Mouse (Mus musculus): ENCODE data around the gene Chd4.
A peak's percentile ranks its signal among the peaks of the same experiment; 100 is the strongest.

Gene Chd4

GRCm38 (mm10) chr6:125090341-125091085 is 5.3 kb upstream of the Chd4 start:
- peak in 1 of 2 experiments; percentile 45 for DNase-seq (ENCODE audit: inconsistent age in 2 of 2, low spot score in 1 of 2)

DNA sequence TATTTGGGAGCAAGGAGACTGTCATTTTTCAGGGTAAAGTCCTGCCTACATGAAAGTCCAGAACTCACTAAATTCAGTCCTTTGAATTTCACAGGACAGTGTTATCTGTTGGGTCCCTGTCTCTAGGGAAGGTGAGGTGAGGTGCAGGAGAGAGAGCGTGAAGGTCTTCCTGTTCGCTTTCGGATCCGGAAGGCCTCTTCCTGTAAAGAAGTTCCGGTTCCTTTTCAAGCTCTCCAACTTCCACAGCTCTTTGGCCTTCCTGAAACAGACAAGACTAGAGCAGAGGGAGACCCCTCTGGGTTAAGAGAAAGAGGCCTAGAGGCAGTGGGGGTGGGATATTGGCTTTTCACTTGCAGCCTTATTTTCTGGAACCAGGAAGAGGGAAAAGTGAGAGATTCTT is 3.4 kb upstream of the Chd4 start:
- no peak for DNase-seq (ENCODE audit: inconsistent age in 2 of 2, low spot score in 1 of 2)

DNA sequence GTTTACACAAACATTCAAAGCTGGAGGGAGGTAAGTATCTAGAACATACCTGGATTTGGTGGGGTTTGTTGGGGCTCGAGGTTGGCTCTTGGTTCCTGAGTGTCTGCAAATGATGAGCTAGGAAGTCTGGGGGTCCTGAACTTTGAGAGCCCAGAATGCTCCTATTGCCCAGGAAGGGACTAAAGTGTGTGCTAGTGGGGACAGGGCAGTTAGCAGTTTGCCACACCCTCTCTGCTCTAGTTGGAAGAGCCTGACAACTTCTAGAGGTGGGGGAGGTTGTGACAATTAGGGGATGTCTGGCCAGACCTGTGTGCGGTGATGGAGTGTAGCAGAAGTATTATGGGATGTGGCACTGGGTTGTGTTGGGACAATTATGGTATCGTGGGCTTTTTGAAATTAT is 938 bp upstream of the Chd4 start:
- DNase-seq (ENCODE audit: inconsistent age in 2 of 2, low spot score in 1 of 2) = peak in 1 of 2 experiments; percentile 60

DNA sequence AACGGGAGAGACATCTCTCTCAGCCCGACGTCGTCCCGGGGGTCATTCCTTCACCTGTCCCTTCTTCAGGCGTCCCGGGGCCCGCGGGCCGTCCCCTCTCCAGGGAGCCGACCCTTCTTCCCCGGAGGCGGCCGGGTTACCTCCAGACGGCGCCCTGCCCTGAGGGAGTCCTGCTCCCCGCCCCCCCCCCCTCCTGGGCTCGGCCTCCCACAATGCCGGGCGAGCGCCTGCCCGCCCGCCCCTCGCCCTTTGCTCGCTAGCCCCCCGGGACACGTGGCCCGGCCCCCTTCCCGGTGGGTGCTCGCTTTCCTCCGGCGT is 457 bp downstream of the Chd4 start:
- no peak for DNase-seq (ENCODE audit: inconsistent age in 2 of 2, low spot score in 1 of 2)

GRCm38 (mm10) chr6:125096597-125097345 is 990 bp downstream of the Chd4 start:
- DNase-seq (ENCODE audit: inconsistent age in 2 of 2, low spot score in 1 of 2) = peak; percentile 83 to 90

- no peak for DNase-seq (ENCODE audit: inconsistent age in 2 of 2, low spot score in 1 of 2)
Measured at GRCm38 (mm10) chr6:125097346-125097689, 1.5 kb downstream of the Chd4 start.

DNA sequence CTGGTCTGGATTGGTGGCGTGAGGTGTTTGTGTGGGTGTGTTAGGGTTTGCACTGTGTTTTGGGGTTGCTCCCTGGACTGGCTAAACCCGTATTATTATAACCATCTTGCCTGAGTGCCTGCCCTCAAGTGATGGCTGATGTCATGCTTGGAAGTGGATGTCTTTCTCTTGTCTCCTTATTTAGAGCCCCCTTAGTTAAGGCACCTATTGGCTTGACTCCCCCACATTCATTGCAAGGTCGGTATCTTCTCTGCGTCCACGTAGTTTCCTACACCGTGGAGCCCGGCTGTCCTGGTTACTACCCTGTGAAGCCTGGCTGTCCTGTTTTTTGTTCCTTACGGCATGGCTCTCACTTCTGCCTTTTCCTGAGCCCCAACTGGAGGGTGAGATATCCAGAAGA is 2.2 kb downstream of the Chd4 start:
- peak in 1 of 2 experiments; percentile 58 for DNase-seq (ENCODE audit: inconsistent age in 2 of 2, low spot score in 1 of 2)

- DNase-seq (ENCODE audit: inconsistent age in 2 of 2, low spot score in 1 of 2) = peak in 1 of 2 experiments; percentile 59
Measured at GRCm38 (mm10) chr6:125098513-125098912, 2.7 kb downstream of the Chd4 start.

- peak in 1 of 2 experiments; percentile 66 for DNase-seq (ENCODE audit: inconsistent age in 2 of 2, low spot score in 1 of 2)
Measured at GRCm38 (mm10) chr6:125099421-125099971, 3.7 kb downstream of the Chd4 start.

- DNase-seq (ENCODE audit: inconsistent age in 2 of 2, low spot score in 1 of 2) = no peak
Measured at GRCm38 (mm10) chr6:125101444-125101843, 5.7 kb downstream of the Chd4 start.

DNA sequence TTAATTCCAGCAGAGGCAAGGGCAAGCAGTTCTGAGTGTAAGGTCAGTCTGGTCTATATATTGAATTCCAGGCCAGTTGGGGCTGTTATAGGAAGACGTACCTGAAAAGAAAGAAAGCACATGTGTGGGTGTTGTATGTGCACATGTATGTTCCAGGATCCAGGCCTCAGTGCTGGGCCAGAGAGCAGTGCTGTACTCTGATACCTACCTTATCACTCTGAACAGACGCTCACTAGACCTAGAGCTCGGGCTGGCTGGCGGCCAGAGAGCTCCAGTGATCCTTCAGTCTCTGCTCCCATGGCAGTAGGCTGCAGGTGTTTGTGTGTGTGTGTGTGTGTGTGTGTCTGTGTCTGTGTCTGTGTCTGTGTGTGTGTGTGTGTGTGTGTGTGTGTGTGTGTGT is 8.4 kb downstream of the Chd4 start:
- DNase-seq (ENCODE audit: inconsistent age in 2 of 2, low spot score in 1 of 2) = no peak

DNA sequence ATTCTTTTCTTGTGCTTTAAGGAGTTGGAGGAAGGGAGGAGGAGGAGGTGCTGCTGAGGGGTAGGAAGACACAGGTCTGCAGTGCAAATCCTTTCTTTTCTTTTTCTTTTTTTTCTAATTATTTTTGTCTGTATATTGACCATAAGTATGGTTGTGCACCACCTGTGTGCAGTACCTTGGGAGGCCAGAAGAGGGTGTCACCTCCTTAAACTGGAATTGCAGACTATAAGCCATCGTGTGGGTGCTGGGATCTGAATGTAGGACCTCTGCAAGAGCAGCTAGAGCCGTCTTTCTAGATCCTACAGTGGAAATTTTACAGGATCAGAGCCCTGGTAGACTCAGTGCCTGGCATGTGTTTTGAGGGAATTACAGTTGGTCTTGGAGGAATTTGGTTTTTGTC is 11.9 kb downstream of the Chd4 start:
- no peak for DNase-seq (ENCODE audit: inconsistent age in 2 of 2, low spot score in 1 of 2)

DNA sequence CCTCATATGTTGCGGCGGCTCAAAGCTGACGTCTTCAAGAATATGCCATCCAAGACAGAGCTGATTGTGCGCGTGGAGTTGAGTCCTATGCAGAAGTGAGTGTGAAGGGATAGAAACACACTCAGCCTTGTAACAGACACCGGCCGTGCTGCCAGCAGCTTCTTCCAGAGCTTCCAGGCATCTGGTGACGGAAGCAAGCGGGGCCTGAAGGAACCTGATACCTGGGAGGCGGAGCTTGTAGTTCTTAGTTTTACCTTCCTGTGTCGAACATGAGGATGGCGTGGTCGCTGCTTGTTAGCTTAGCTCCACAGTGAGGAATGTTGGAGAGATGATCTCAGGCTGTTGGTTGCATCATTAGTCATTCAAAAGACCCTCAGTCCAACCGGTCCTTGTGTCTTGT is 13.6 kb downstream of the Chd4 start:
- no peak for DNase-seq (ENCODE audit: inconsistent age in 2 of 2, low spot score in 1 of 2)

- DNase-seq (ENCODE audit: inconsistent age in 2 of 2, low spot score in 1 of 2) = peak in 1 of 2 experiments; percentile 73
Measured at GRCm38 (mm10) chr6:125110927-125111326, 15.1 kb downstream of the Chd4 start.

DNA sequence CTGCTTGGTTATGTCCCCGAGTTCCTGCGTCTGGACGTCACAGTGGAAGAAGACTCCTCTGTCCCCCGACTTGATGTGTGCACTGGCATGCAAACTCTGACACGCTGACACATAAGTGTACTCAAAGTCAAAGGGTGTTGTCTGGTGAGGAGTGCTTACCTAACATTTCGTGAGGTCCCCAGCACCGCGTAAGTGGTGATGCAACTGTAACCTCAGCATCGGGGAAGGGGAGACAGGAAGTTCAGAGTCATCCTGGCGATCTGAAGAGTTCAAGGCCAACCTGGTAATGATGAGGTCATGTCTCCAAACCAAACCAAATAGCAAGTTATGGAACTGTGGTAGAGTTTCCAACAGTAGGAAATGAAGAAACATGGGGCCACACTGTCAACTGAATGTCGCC is 16.8 kb downstream of the Chd4 start:
- peak in 1 of 2 experiments; percentile 54 for DNase-seq (ENCODE audit: inconsistent age in 2 of 2, low spot score in 1 of 2)

GRCm38 (mm10) chr6:125119387-125119786 is 23.6 kb downstream of the Chd4 start:
- DNase-seq (ENCODE audit: inconsistent age in 2 of 2, low spot score in 1 of 2) = no peak

GRCm38 (mm10) chr6:125128724-125129123 is 32.9 kb downstream of the Chd4 start:
- DNase-seq (ENCODE audit: inconsistent age in 2 of 2, low spot score in 1 of 2) = no peak

DNA sequence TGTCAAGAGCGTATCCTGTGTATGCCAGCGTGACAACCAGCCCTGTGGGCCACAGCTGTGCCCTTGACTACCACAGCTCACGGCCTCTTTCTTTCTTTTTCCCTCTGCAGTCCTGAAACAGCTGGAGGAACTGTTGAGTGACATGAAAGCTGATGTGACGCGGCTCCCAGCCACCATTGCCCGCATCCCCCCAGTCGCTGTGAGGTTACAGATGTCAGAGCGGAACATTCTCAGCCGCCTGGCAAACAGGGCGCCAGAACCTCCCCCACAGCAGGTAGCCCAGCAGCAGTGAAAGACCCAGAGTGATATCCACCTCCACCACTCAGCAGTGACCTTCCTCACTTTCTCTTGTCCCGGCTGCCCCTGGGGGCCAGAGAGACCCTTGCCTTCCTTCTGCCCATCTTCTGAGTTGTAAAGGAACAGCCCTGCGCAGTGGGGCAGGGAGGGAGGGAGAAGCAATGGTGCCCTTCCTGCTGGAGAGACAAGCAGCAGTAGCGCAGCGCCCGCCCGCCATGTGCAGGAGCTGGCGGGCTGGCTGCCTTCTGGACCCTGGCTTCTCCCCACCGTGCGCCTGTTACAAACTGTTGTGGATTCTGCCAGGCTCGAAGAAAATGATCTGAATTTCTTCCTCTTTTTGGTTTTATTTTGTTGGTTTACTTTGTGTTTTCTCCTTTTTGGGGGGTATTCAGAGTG is 34.1 kb downstream of the Chd4 start:
- peak in 1 of 2 experiments; percentile 42 for DNase-seq (ENCODE audit: inconsistent age in 2 of 2, low spot score in 1 of 2)

DNA sequence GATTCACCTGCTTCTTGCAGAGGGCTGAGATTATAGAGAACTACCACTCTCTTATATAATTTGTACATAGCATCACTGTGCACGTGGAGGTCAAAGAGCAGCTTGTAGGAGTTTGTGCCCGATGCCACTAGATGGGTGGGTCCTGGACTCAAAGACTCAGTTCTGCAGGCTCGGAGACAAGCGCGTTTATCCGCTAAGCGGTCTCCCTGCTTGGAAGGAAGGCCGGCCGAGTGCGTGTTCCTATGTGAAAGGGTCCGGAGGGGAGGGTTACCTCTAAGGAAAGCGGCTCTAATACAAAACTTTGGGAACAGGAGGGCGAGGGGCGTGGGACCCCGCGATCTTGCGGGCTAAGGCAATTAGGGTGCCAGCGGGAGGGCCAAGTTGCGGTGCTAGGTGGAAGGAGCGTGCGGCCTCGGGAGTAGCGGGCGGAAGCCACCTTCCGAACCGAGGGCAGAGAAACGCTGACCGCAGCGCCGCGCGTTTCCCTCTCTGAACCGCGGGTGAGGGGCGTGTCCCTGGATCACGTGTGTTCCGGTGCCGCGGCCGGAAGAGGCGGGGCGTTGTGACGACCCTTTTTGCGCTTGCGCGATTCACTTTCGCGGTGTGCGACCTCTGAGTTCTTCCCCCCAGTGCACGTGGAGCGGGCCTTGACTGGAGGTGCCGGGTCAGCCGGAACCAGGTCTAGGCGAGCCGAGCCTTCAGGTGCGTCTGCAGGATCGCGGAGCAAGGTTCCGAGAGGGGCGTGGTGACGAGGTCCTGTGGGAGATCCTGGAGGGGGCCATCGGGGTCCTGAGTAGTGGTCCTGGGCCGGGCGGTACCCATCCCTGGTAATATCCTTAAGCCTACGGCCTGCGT is 35.7 kb downstream of the Chd4 start, which contains the start of gene Nop2:
Gene Nop2, plus strand, starts transcription at position 608 of the 855 bp plus-strand sequence.
- peak; percentile 91 to 95 for DNase-seq (ENCODE audit: inconsistent age in 2 of 2, low spot score in 1 of 2)

GRCm38 (mm10) chr6:125132470-125132869 is 36.7 kb downstream of the Chd4 start:
- no peak for DNase-seq (ENCODE audit: inconsistent age in 2 of 2, low spot score in 1 of 2)

All from adrenal gland, adult (tissue).